Mouse (Mus musculus): ENCODE results near the gene Golga7b. TPM values are rescaled to one million over a fixed set of nuclear protein-coding genes. Genes with fewer than 3 reads are reported as not detected.

The Golga7b gene
- polyA plus RNA-seq (2017; shearing (Covaris generic)), result under 1 TPM in 1 of 2 experiments, not detected in 1; 0.12 TPM

GRCm38 (mm10) chr19:42247519-42247918, at the start of gene Golga7b:
Golga7b (plus strand) TSS chr19:42247574.

GRCm38 (mm10) chr19:42201696-42202381, 45.5 kb upstream of the Golga7b start, which contains the start of gene Sfrp5:
Sfrp5 (minus strand) TSS chr19:42202252.

Other genes with a start within 250 kb of the Golga7b start
- not detected for gene Ankrd2, start 211.6 kb upstream of the Golga7b start, polyA plus RNA-seq (2017; shearing (Covaris generic))
- gene Hoga1, start 202.0 kb upstream of the Golga7b start, polyA plus RNA-seq (2017; shearing (Covaris generic)), result under 1 TPM; 0.27 to 0.43 TPM
- not detected for gene 4933411K16Rik, start 195.3 kb upstream of the Golga7b start, polyA plus RNA-seq (2017; shearing (Covaris generic))
- 1 to 10 TPM in 1 of 2 experiments, under 1 TPM in 1; 0.70 to 1.3 TPM for gene Morn4, start 161.2 kb upstream of the Golga7b start, polyA plus RNA-seq (2017; shearing (Covaris generic))
- 10 to 100 TPM; 26.9 to 36.4 TPM for gene Pi4k2a, start 157.1 kb upstream of the Golga7b start, polyA plus RNA-seq (2017; shearing (Covaris generic))
- gene Avpi1, start 118.5 kb upstream of the Golga7b start, polyA plus RNA-seq (2017; shearing (Covaris generic)), result 1 to 10 TPM; 3.9 to 5.8 TPM
- 10 to 100 TPM; 24.5 to 25.6 TPM for gene Marveld1, start 100.2 kb upstream of the Golga7b start, polyA plus RNA-seq (2017; shearing (Covaris generic))
- 10 to 100 TPM; 37.1 to 55.6 TPM for gene Zfyve27, start 83.6 kb upstream of the Golga7b start, polyA plus RNA-seq (2017; shearing (Covaris generic))
- gene Sfrp5, start 45.3 kb upstream of the Golga7b start, polyA plus RNA-seq (2017; shearing (Covaris generic)), result not detected
- gene Crtac1, start 184.2 kb downstream of the Golga7b start, polyA plus RNA-seq (2017; shearing (Covaris generic)), result under 1 TPM in 1 of 2 experiments, not detected in 1; 0.17 TPM